Mouse (Mus musculus): Measurements from ENCODE around the gene Fnbp4. TPM values are rescaled to one million over a fixed set of nuclear protein-coding genes. Genes with fewer than 3 reads are reported as not detected.

Fnbp4 gene
- polyA plus RNA-seq, 1 experiment: 20.6 TPM

- H3K36me3 ChIP-seq (ENCODE audit: control insufficient read depth, insufficient read depth, low read length): peaks cover 8% of the 10 kb centered on the region
- no peak within 1 kb of the TSS for H3K27ac ChIP-seq (ENCODE audit: insufficient read depth, low read depth, low read length)
- WGBS: 10% methylated on average over 11 of the region's 11 CpGs
- peak within 1 kb of the TSS; percentile 52 for H3K4me3 ChIP-seq (ENCODE audit: insufficient read depth, low read depth, low read length)
- DNase-seq: no peak
- H3K27me3 ChIP-seq (replicated peaks; ENCODE audit: control insufficient read depth, insufficient read depth, low read length): no peaks in the 10 kb centered on the region
- no peaks in the 10 kb centered on the region for H3K4me1 ChIP-seq (ENCODE audit: control insufficient read depth, insufficient read depth, low read length)
- no peak for TF ChIP-seq POLR2A (IDR thresholded peaks at IDR 0.05; ENCODE audit: low read depth, low read length)
- TF ChIP-seq CTCF (conservative IDR thresholded peaks at IDR 0.05; ENCODE audit: insufficient read depth, insufficient read length, low read depth, low read length): no peak
These were observed 37.3 kb downstream of the Fnbp4 start, which contains the start of gene Agbl2 for GRCm38 (mm10) chr2:90782458-90782857. Gene Agbl2, plus strand, starts transcription at chr2:90782727.

- peak; percentile 15 for DNase-seq
- H3K27ac ChIP-seq (ENCODE audit: insufficient read depth, low read depth, low read length): no peak overlapping the region
- peaks cover 6% of the 10 kb centered on the region for H3K36me3 ChIP-seq (ENCODE audit: control insufficient read depth, insufficient read depth, low read length)
- no peaks in the 10 kb centered on the region for H3K27me3 ChIP-seq (replicated peaks; ENCODE audit: control insufficient read depth, insufficient read depth, low read length)
- TF ChIP-seq CTCF (conservative IDR thresholded peaks at IDR 0.05; ENCODE audit: insufficient read depth, insufficient read length, low read depth, low read length) (no peak), POLR2A (IDR thresholded peaks at IDR 0.05; ENCODE audit: low read depth, low read length) (no peak)
- no peaks in the 10 kb centered on the region for H3K4me1 ChIP-seq (ENCODE audit: control insufficient read depth, insufficient read depth, low read length)
- 4% methylated on average over 27 of the region's 29 CpGs for WGBS
- peak overlapping the region; percentile 52 for H3K4me3 ChIP-seq (ENCODE audit: insufficient read depth, low read depth, low read length)
These were observed 37.8 kb downstream of the Fnbp4 start for GRCm38 (mm10) chr2:90782901-90783486.

GRCm38 (mm10) chr2:90788126-90788525, 43.0 kb downstream of the Fnbp4 start:
- H3K36me3 ChIP-seq (ENCODE audit: control insufficient read depth, insufficient read depth, low read length): no peaks in the 10 kb centered on the region
- TF ChIP-seq CTCF (conservative IDR thresholded peaks at IDR 0.05; ENCODE audit: insufficient read depth, insufficient read length, low read depth, low read length) (no peak), POLR2A (IDR thresholded peaks at IDR 0.05; ENCODE audit: low read depth, low read length) (no peak)
- WGBS: 51% methylated on average over 2 of the region's 2 CpGs

DNA sequence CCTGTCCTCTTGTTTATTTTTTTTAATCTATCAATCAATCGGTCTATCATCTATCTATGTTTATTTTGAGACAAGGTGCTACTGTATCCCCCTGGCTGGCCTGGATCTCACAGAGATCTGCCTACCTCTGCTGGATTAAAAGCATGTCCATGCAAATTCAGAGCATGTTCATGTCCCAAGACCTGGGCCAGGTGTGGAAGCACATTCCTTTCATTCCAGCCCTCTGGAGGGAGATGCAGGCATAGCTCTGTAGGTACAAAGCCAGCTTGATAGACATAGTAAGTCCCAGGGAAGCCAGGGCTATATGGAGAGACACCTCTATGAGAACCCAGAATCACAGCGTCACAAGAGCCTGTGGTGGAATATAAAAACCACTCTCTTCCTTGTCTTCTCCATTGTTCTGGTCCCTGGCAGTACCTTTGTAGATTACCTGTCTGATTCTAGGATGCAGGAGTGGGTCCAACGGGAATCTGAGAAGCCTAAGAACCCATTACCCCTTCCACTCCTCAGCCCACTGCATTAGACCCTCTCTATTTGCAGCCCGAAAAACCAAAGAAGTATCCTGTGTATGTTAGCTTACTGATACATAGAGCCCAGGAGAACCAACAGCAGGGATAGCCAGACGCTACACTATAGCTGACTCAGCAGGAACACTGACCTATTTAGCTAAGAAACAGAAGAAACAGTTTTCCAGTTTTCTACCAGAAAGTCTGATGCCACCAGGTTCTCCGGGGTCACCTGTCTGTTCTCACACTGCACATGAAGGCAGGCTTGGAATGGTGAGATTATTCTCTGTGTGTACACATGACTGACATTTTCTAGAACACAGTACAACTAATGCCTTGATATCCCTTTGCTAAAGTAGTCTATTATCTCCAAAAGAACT, 63.3 kb downstream of the Fnbp4 start:
- H3K36me3 ChIP-seq (ENCODE audit: control insufficient read depth, insufficient read depth, low read length): no peaks in the 10 kb centered on the region
- 85% methylated on average over 6 of the region's 6 CpGs for WGBS
- no peaks in the 10 kb centered on the region for H3K4me1 ChIP-seq (ENCODE audit: control insufficient read depth, insufficient read depth, low read length)
- peak; percentile 19 for DNase-seq
- TF ChIP-seq POLR2A (IDR thresholded peaks at IDR 0.05; ENCODE audit: low read depth, low read length) (no peak), CTCF (conservative IDR thresholded peaks at IDR 0.05; ENCODE audit: insufficient read depth, insufficient read length, low read depth, low read length) (no peak)
- no peak overlapping the region for H3K4me3 ChIP-seq (ENCODE audit: insufficient read depth, low read depth, low read length)
- H3K27ac ChIP-seq (ENCODE audit: insufficient read depth, low read depth, low read length): no peak overlapping the region
- H3K27me3 ChIP-seq (replicated peaks; ENCODE audit: control insufficient read depth, insufficient read depth, low read length): no peaks in the 10 kb centered on the region

More at GRCm38 (mm10) chr2:90788126-90788525, 43.0 kb downstream of the Fnbp4 start:
- Histone ChIP-seq H3K27ac (ENCODE audit: insufficient read depth, low read depth, low read length) (no peak overlapping the region), H3K4me1 (ENCODE audit: control insufficient read depth, insufficient read depth, low read length) (no peaks in the 10 kb centered on the region), H3K27me3 (replicated peaks; ENCODE audit: control insufficient read depth, insufficient read depth, low read length) (no peaks in the 10 kb centered on the region; the same call in 1 of the 2 replicates), H3K4me3 (ENCODE audit: insufficient read depth, low read depth, low read length) (no peak overlapping the region)
- DNase-seq: peak; percentile 52

- Histone ChIP-seq H3K4me3 (ENCODE audit: insufficient read depth, low read depth, low read length) (no peak overlapping the region), H3K4me1 (ENCODE audit: control insufficient read depth, insufficient read depth, low read length) (no peaks in the 10 kb centered on the region), H3K27me3 (replicated peaks; ENCODE audit: control insufficient read depth, insufficient read depth, low read length) (no peaks in the 10 kb centered on the region), H3K27ac (ENCODE audit: insufficient read depth, low read depth, low read length) (no peak overlapping the region), H3K36me3 (ENCODE audit: control insufficient read depth, insufficient read depth, low read length) (no peaks in the 10 kb centered on the region)
- DNase-seq: no peak
- 86% methylated on average over 8 of the region's 8 CpGs for WGBS
- no peak for TF ChIP-seq CTCF (conservative IDR thresholded peaks at IDR 0.05; ENCODE audit: insufficient read depth, insufficient read length, low read depth, low read length)
- no peak for TF ChIP-seq POLR2A (IDR thresholded peaks at IDR 0.05; ENCODE audit: low read depth, low read length)
These were observed 65.6 kb downstream of the Fnbp4 start for GRCm38 (mm10) chr2:90810751-90811150.

DNA sequence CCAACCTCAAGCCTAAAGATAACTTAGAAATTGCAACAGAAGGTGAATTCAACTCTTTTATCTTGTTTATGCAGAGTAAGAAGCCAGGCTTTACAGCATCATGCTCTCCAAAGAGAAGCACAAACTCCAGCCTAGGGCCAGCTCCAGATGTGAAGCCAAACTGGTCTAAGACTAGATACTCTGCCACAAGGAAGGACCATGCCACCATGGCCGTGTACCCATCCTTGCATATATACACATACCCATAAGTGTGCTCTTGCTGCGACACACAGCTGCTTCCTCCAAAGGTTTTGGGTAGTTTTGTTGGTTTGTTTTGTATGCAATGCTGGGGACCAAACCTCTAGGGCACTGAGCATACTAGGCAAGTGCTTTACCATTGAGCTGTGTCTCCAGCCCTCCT, 70.1 kb downstream of the Fnbp4 start:
- WGBS: 77% methylated on average over 2 of the region's 2 CpGs
- H3K4me1 ChIP-seq (ENCODE audit: control insufficient read depth, insufficient read depth, low read length): no peaks in the 10 kb centered on the region

DNA sequence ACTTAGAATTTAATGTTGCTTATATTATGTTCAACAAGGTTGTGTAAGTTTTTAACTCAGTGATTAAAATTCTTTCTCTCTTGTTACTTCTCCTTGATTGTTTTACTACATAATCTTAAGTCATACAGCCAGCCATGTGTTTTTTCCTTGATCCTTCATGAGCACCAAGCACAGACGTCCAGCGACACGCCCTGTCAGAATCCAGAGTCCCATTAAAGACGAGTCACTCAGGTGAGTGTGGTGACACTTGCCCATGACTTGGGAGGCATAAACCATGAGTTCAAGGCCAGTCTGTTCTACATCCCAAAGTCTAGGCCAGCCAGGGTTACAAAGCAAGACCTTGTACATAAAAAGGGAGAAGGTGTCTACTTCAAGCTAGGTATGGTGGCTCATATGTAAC, 71.0 kb downstream of the Fnbp4 start:
- Histone ChIP-seq H3K27ac (ENCODE audit: insufficient read depth, low read depth, low read length) (no peak overlapping the region), H3K4me3 (ENCODE audit: insufficient read depth, low read depth, low read length) (no peak overlapping the region), H3K36me3 (ENCODE audit: control insufficient read depth, insufficient read depth, low read length) (no peaks in the 10 kb centered on the region), H3K4me1 (ENCODE audit: control insufficient read depth, insufficient read depth, low read length) (no peaks in the 10 kb centered on the region), H3K27me3 (replicated peaks; ENCODE audit: control insufficient read depth, insufficient read depth, low read length) (no peaks in the 10 kb centered on the region; the same call in 1 of the 2 replicates)
- no peak for DNase-seq
- 79% methylated on average over 4 of the region's 4 CpGs for WGBS
- no peak for TF ChIP-seq CTCF (conservative IDR thresholded peaks at IDR 0.05; ENCODE audit: insufficient read depth, insufficient read length, low read depth, low read length)

More for the DNA sequence above, 70.1 kb downstream of the Fnbp4 start:
- H3K36me3 ChIP-seq (ENCODE audit: control insufficient read depth, insufficient read depth, low read length): no peaks in the 10 kb centered on the region
- no peak overlapping the region for H3K4me3 ChIP-seq (ENCODE audit: insufficient read depth, low read depth, low read length)
- H3K27me3 ChIP-seq (replicated peaks; ENCODE audit: control insufficient read depth, insufficient read depth, low read length): no peaks in the 10 kb centered on the region; the same call in 1 of the 2 replicates
- no peak overlapping the region for H3K27ac ChIP-seq (ENCODE audit: insufficient read depth, low read depth, low read length)
- TF ChIP-seq POLR2A (IDR thresholded peaks at IDR 0.05; ENCODE audit: low read depth, low read length) (no peak), CTCF (conservative IDR thresholded peaks at IDR 0.05; ENCODE audit: insufficient read depth, insufficient read length, low read depth, low read length) (no peak)
- DNase-seq: no peak
